Mouse (Mus musculus) brain, adult 2 months (tissue): ENCODE data around the gene Mfsd4a.

Experiments used
- DNase-seq: peaks from one replicate; pipeline ENCODE4 v3.0.0; 2011; ENCODE audit warnings: low read depth, low spot score

The Mfsd4a gene

GRCm38 (mm10) chr1:131990083-131990760 is 77.6 kb downstream of the Mfsd4a start:
- no peak for DNase-seq

GRCm38 (mm10) chr1:131989476-131989875 is 78.4 kb downstream of the Mfsd4a start:
- no peak for DNase-seq

- DNase-seq, result no peak
These were observed 80.4 kb downstream of the Mfsd4a start for GRCm38 (mm10) chr1:131987432-131987831.

GRCm38 (mm10) chr1:131983806-131984205 is 84.1 kb downstream of the Mfsd4a start:
- DNase-seq, result no peak

DNA sequence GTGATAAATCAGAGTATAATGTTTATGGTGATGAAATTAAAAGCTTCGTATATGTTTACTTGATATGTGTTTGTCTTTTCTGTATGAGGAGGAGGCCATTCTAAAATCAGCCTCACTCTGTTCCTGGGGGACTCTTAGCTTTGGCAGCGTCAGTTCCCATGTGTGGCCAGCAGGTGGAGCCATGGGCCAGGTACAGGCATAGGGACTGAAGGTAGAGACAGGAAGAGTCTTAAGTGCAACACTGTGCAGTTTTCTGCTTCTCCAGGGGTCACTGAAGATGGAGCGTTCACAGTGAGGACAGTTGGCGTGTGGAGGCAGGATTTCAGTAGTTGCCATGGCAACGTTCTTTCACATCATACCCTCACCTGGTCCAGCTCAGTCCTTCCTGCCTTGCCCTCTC is 85.0 kb downstream of the Mfsd4a start:
- peak; percentile 83 for DNase-seq

DNA sequence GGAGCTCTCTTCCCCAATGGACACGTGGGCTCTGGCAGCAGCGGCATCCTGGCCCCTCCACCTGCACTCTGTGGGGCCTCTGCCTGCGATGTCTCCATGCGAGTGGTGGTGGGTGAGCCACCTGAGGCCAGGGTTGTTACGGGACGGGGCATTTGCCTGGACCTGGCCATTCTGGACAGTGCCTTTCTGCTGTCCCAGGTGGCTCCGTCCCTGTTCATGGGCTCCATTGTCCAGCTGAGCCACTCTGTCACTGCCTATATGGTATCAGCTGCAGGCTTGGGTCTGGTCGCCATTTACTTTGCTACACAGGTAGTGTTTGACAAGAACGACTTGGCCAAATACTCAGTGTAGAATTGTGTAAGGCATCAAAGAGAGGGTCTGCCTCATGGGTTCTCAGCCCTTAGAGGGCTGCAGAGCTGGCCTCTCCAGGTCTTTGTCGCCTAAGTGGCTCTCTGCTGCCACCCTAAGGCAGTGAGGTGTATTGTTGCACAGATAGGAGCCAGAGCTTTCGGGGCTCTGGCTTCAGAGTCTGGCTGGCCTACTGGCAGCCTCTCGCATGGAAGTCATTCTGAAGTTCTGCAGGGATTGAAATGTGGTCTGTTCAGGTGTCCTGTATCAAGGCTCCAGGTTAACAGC is 86.4 kb downstream of the Mfsd4a start:
- peak; percentile 75 for DNase-seq

DNA sequence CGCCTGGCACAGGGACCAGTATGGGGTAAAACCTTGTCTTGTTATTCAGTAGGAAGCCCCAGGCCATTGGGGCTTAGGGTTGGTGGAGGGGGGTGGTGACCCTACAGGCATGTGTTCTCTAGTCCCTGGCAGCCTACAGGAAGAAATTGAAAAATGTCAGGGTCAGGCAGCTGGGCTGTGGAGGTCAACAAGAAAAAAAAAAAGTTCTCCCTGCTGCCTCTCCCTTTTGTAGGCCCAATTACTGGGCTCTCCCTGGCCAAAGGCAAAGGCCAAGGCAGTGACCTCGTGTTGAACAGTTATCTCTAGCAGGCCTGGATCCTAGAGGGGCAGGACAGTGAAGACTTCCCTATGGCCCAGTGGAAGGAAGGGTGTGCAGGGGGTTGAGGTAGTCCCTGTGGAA is 87.4 kb downstream of the Mfsd4a start:
- no peak for DNase-seq

- no peak for DNase-seq
These were observed 91.0 kb downstream of the Mfsd4a start for GRCm38 (mm10) chr1:131976886-131977285.

GRCm38 (mm10) chr1:131973991-131974390 is 93.9 kb downstream of the Mfsd4a start:
- DNase-seq, result no peak
